Mouse (Mus musculus): ENCODE data around the gene Cer1.

Gene Cer1

GRCm38 (mm10) chr4:82884636-82885534 is at the start of gene Cer1:
Cer1 (minus strand) TSS chr4:82885148.
- DNase-seq (ENCODE audit: low spot score in 2 of 2): no peak

GRCm38 (mm10) chr4:82934308-82934707 is 49.4 kb upstream of the Cer1 start:
- DNase-seq (ENCODE audit: low spot score in 2 of 2): no peak

GRCm38 (mm10) chr4:82933698-82934210 is 48.8 kb upstream of the Cer1 start:
- DNase-seq (ENCODE audit: low spot score in 2 of 2): peak; percentile 58 to 66

- no peak for DNase-seq (ENCODE audit: low spot score in 2 of 2)
These were observed 45.1 kb upstream of the Cer1 start for GRCm38 (mm10) chr4:82930079-82930478.

- DNase-seq (ENCODE audit: low spot score in 2 of 2): no peak
These were observed 37.0 kb upstream of the Cer1 start for GRCm38 (mm10) chr4:82921962-82922361.

- DNase-seq (ENCODE audit: low spot score in 2 of 2): no peak
These were observed 33.7 kb upstream of the Cer1 start for GRCm38 (mm10) chr4:82918625-82919024.

GRCm38 (mm10) chr4:82916678-82917050 is 31.7 kb upstream of the Cer1 start:
- DNase-seq (ENCODE audit: low spot score in 2 of 2): no peak

- no peak for DNase-seq (ENCODE audit: low spot score in 2 of 2)
These were observed 31.2 kb upstream of the Cer1 start for GRCm38 (mm10) chr4:82916003-82916677.

- no peak for DNase-seq (ENCODE audit: low spot score in 2 of 2)
These were observed 30.6 kb upstream of the Cer1 start for GRCm38 (mm10) chr4:82915576-82915975.

- no peak for DNase-seq (ENCODE audit: low spot score in 2 of 2)
These were observed 29.7 kb upstream of the Cer1 start for GRCm38 (mm10) chr4:82914601-82915143.

GRCm38 (mm10) chr4:82895227-82895626 is 10.3 kb upstream of the Cer1 start:
- no peak for DNase-seq (ENCODE audit: low spot score in 2 of 2)

GRCm38 (mm10) chr4:82892247-82892646 is 7.3 kb upstream of the Cer1 start:
- peak in 1 of 2 experiments; percentile 12 for DNase-seq (ENCODE audit: low spot score in 2 of 2)

- no peak for DNase-seq (ENCODE audit: low spot score in 2 of 2)
These were observed 6.6 kb upstream of the Cer1 start for GRCm38 (mm10) chr4:82891566-82891965.

GRCm38 (mm10) chr4:82891049-82891448 is 6.1 kb upstream of the Cer1 start:
- no peak for DNase-seq (ENCODE audit: low spot score in 2 of 2)

- no peak for DNase-seq (ENCODE audit: low spot score in 2 of 2)
These were observed 5.6 kb upstream of the Cer1 start for GRCm38 (mm10) chr4:82890585-82890984.

GRCm38 (mm10) chr4:82886148-82886547 is 1.2 kb upstream of the Cer1 start:
- no peak for DNase-seq (ENCODE audit: low spot score in 2 of 2)

- no peak for DNase-seq (ENCODE audit: low spot score in 2 of 2)
These were observed 576 bp upstream of the Cer1 start for GRCm38 (mm10) chr4:82885535-82885913.

- no peak for DNase-seq (ENCODE audit: low spot score in 2 of 2)
These were observed 2.4 kb downstream of the Cer1 start for GRCm38 (mm10) chr4:82882500-82882899.

GRCm38 (mm10) chr4:82881366-82881765 is 3.6 kb downstream of the Cer1 start:
- no peak for DNase-seq (ENCODE audit: low spot score in 2 of 2)

GRCm38 (mm10) chr4:82880243-82880642 is 4.7 kb downstream of the Cer1 start:
- DNase-seq (ENCODE audit: low spot score in 2 of 2): no peak

GRCm38 (mm10) chr4:82879152-82879551 is 5.8 kb downstream of the Cer1 start:
- no peak for DNase-seq (ENCODE audit: low spot score in 2 of 2)

- no peak for DNase-seq (ENCODE audit: low spot score in 2 of 2)
These were observed 8.3 kb downstream of the Cer1 start for GRCm38 (mm10) chr4:82876656-82877055.

GRCm38 (mm10) chr4:82875532-82875931 is 9.4 kb downstream of the Cer1 start:
- DNase-seq (ENCODE audit: low spot score in 2 of 2): no peak

Data from right cerebral cortex, postnatal 36 days (tissue).